ENCODE assay signal across 20 mouse cellular contexts in the genomic region with DNA sequence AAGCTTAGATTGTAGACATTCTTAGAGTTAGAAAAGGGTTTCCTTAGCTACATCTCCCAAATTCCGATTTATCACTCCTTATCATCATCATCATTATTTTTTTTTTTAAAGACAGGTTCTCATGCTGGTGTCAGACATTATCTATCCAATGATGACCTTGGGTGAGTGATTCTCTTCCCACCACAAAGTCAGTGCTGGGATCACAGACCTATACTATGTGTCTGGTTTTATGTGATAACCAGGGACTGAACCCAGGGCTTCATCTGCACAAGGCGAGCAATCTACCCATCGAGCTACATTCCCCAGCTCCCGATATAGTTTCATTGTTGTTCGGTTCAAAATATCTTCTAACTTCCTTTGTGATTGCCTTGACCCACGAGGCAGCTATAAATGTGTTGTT. TPM values are rescaled to one million over a fixed set of nuclear protein-coding genes. Genes with fewer than 3 reads are reported as not detected.
A peak's percentile ranks its signal among the peaks of the same experiment; 100 is the strongest.
DNase-seq lines count a peak whose midpoint lies in the region; ATAC-seq and TF ChIP-seq lines count a peak whose summit lies in the region.
"Had no signal": no experiment of that assay in that cellular context is flagged by ENCODE, and none has a peak within 500 bp of the region (broad histone marks: within the 10 kb centered on the region; RNA-seq: fewer than 3 reads in every experiment).

No protein-coding gene starts in this region.

- WGBS in heart, embryonic 15.5 days = 67% methylated on average over 6 of the region's 6 CpGs
- WGBS in liver, embryonic 11.5 days = 34% methylated on average over 6 of the region's 6 CpGs
- 71% methylated on average over 6 of the region's 6 CpGs for WGBS in embryonic facial prominence, embryonic 15.5 days

- 0 out of 2 replicates have a peak overlapping the region, but pooled peaks have one; percentile 35 for H3K27ac ChIP-seq in heart, embryonic 15.5 days
- peak overlapping the region; percentile 16; the same call in 1 of the 2 replicates for H3K27ac ChIP-seq in liver, embryonic 11.5 days (ENCODE audit: low read depth, low read length)
- H3K27ac ChIP-seq in MEL (ENCODE audit: control insufficient read depth, low read depth, low read length) = peak overlapping the region; percentile 49
- no peak overlapping the region for H3K27ac ChIP-seq in embryonic facial prominence, embryonic 15.5 days (replicated peaks)
- H3K27ac ChIP-seq: forebrain, embryonic 12.5 days; hindbrain, embryonic 14.5 days; intestine, embryonic 15.5 days; liver, embryonic 14.5 days; neural tube, embryonic 12.5 days had no signal

- H3K36me3 ChIP-seq in heart, embryonic 15.5 days = no peaks in the 10 kb centered on the region
- no peaks in the 10 kb centered on the region for H3K36me3 ChIP-seq in liver, embryonic 11.5 days (ENCODE audit: control insufficient read depth, insufficient read depth, low read length)
- H3K36me3 ChIP-seq in MEL (ENCODE audit: control insufficient read depth in 1 of 2, insufficient read depth in 2 of 2, low read length in 2 of 2) = peaks cover 0 to 26% of the 10 kb centered on the region in 2 experiments; a peak in 2 of 4 replicates
- H3K36me3 ChIP-seq in embryonic facial prominence, embryonic 15.5 days = no peaks in the 10 kb centered on the region
- H3K36me3 ChIP-seq: forebrain, embryonic 12.5 days; intestine, embryonic 15.5 days; neural tube, embryonic 12.5 days had no signal

- TF ChIP-seq CTCF in MEL (IDR thresholded peaks at IDR 0.05 in 2 of 3, conservative IDR thresholded peaks at IDR 0.05 in 1 of 3; ENCODE audit: control insufficient read depth in 1 of 3, insufficient read depth in 1 of 3, low read depth in 2 of 3, low read length in 3 of 3, poor library complexity in 1 of 3, severe bottlenecking in 1 of 3) = no peak

- H3K4me2 ChIP-seq in heart, embryonic 15.5 days = no peak overlapping the region
- no peak overlapping the region for H3K4me2 ChIP-seq in liver, embryonic 11.5 days
- H3K4me2 ChIP-seq in embryonic facial prominence, embryonic 15.5 days (replicated peaks) = 0 out of 2 replicates have a peak overlapping the region, but pooled peaks have one; percentile 10
- H3K4me2 ChIP-seq: forebrain, embryonic 12.5 days; heart, embryonic 11.5 days; hindbrain, embryonic 14.5 days; intestine, embryonic 15.5 days; neural tube, embryonic 12.5 days had no signal

- no peak for TF ChIP-seq POLR2A in MEL (IDR thresholded peaks at IDR 0.05; ENCODE audit: control insufficient read depth in 1 of 2, insufficient read depth in 1 of 2, low read depth in 1 of 2, low read length in 2 of 2, poor library complexity in 1 of 2)

- TF ChIP-seq RAD21 in MEL (IDR thresholded peaks at IDR 0.05; ENCODE audit: low read depth, low read length) = no peak

- no peaks in the 10 kb centered on the region for H3K27me3 ChIP-seq in heart, embryonic 15.5 days
- no peaks in the 10 kb centered on the region for H3K27me3 ChIP-seq in liver, embryonic 11.5 days (replicated peaks; ENCODE audit: control insufficient read depth, insufficient read depth, low read length)
- no peaks in the 10 kb centered on the region for H3K27me3 ChIP-seq in MEL (ENCODE audit: control insufficient read depth in 1 of 2, insufficient read depth in 2 of 2, low read length in 2 of 2)
- H3K27me3 ChIP-seq in embryonic facial prominence, embryonic 15.5 days = no peaks in the 10 kb centered on the region
- H3K27me3 ChIP-seq: intestine, embryonic 15.5 days; neural tube, embryonic 12.5 days had no signal

- no peaks in the 10 kb centered on the region for H3K79me2 ChIP-seq in MEL (ENCODE audit: control insufficient read depth, insufficient read depth, low read length, poor library complexity)

- H3K9me3 ChIP-seq in heart, embryonic 15.5 days (replicated peaks) = no peaks in the 10 kb centered on the region
- no peaks in the 10 kb centered on the region for H3K9me3 ChIP-seq in liver, embryonic 11.5 days (ENCODE audit: control insufficient read depth, low read length)
- H3K9me3 ChIP-seq in MEL (replicated peaks; ENCODE audit: insufficient read depth, low read length) = no peaks in the 10 kb centered on the region
- no peaks in the 10 kb centered on the region for H3K9me3 ChIP-seq in embryonic facial prominence, embryonic 15.5 days (replicated peaks)
- H3K9me3 ChIP-seq: forebrain, embryonic 12.5 days; intestine, embryonic 15.5 days; neural tube, embryonic 12.5 days had no signal

- peaks cover 3% of the 10 kb centered on the region for H3K4me1 ChIP-seq in heart, embryonic 15.5 days (replicated peaks)
- H3K4me1 ChIP-seq in liver, embryonic 11.5 days (replicated peaks; ENCODE audit: control insufficient read depth, insufficient read depth, low read length) = peaks cover 27% of the 10 kb centered on the region
- H3K4me1 ChIP-seq in MEL (ENCODE audit: control insufficient read depth in 1 of 2, insufficient read depth in 2 of 2, low read length in 2 of 2) = peaks cover 12 to 26% of the 10 kb centered on the region in 2 experiments
- peaks cover 9% of the 10 kb centered on the region for H3K4me1 ChIP-seq in embryonic facial prominence, embryonic 15.5 days

- TF ChIP-seq EP300 in MEL (IDR thresholded peaks at IDR 0.05; ENCODE audit: low read depth in 1 of 2, low read length in 2 of 2) = peak; percentile 46 to 68; a peak in 3 of 4 replicates

- ATAC-seq in heart, embryonic 15.5 days (replicated peaks; ENCODE audit: insufficient number of reproducible peaks, insufficient read depth, low FRiP score, low read depth) = no peak
- no peak; the same call in 1 of the 2 replicates for ATAC-seq in liver, embryonic 11.5 days (replicated peaks; ENCODE audit: low FRiP score)
- no peak for ATAC-seq in embryonic facial prominence, embryonic 15.5 days (ENCODE audit: insufficient number of reproducible peaks, low FRiP score, low TSS enrichment, low read depth)
- ATAC-seq: intestine, embryonic 15.5 days had no signal

- no peak for DNase-seq in heart, postnatal 4 days
- no peak for DNase-seq in liver, embryonic 11.5 days (ENCODE audit: low spot score)
- no peak for DNase-seq in liver
- DNase-seq in MEL (ENCODE audit: low read depth, low spot score) = peak; percentile 54
- DNase-seq in left cerebral cortex, adult 9 months (ENCODE audit: low spot score in 2 of 2) = no peak
- DNase-seq in thymus, postnatal 0 days (ENCODE audit: low spot score) = no peak
- DNase-seq: adrenal gland, postnatal 14 days; B cell, adult 2 months; cerebellum, adult 9-10 months; gastrocnemius, postnatal 25 days; kidney, postnatal 4 days; thymus, postnatal 14 days had no signal

- H3K9ac ChIP-seq in heart, embryonic 15.5 days = no peak overlapping the region
- no peak overlapping the region for H3K9ac ChIP-seq in liver, embryonic 11.5 days (ENCODE audit: low read depth, low read length)
- H3K9ac ChIP-seq in MEL (ENCODE audit: control insufficient read depth, low read depth, low read length, poor library complexity, severe bottlenecking) = no peak overlapping the region
- no peak overlapping the region for H3K9ac ChIP-seq in embryonic facial prominence, embryonic 15.5 days
- H3K9ac ChIP-seq: forebrain, embryonic 12.5 days; hindbrain, embryonic 14.5 days; intestine, embryonic 15.5 days; liver, embryonic 14.5 days; neural tube, embryonic 12.5 days had no signal

- no peak overlapping the region for H3K4me3 ChIP-seq in heart, embryonic 15.5 days
- no peak overlapping the region for H3K4me3 ChIP-seq in liver, embryonic 11.5 days (ENCODE audit: low read depth, low read length)
- peak overlapping the region in 1 of 2 experiments; percentile 15; a peak in 2 of 4 replicates for H3K4me3 ChIP-seq in MEL (ENCODE audit: control insufficient read depth in 1 of 2, insufficient read depth in 1 of 2, low read depth in 2 of 2, low read length in 2 of 2)
- no peak overlapping the region for H3K4me3 ChIP-seq in embryonic facial prominence, embryonic 15.5 days (replicated peaks)
- H3K4me3 ChIP-seq: forebrain, embryonic 12.5 days; intestine, embryonic 15.5 days; neural tube, embryonic 12.5 days had no signal

TF ChIP-seq in MEL, 35 proteins besides CTCF, POLR2A, EP300 and RAD21:
- TF ChIP-seq RCOR1 (IDR thresholded peaks at IDR 0.05; ENCODE audit: low read depth, low read length) (peak; percentile 63), ZNF384 (IDR thresholded peaks at IDR 0.05; ENCODE audit: low read depth, low read length) (peak; percentile 80), TAL1 (IDR thresholded peaks at IDR 0.05; ENCODE audit: low read length) (peak; percentile 72), BHLHE40 (IDR thresholded peaks at IDR 0.05; ENCODE audit: borderline replicate concordance, low read depth, low read length) (peak; percentile 57; the same call in 1 of the 2 replicates), CHD1 (IDR thresholded peaks at IDR 0.05; ENCODE audit: low read depth, low read length) (no peak), SMC3 (IDR thresholded peaks at IDR 0.05; ENCODE audit: low read depth, low read length) (no peak), GATA1 (IDR thresholded peaks at IDR 0.05; ENCODE audit: low read depth, low read length) (peak; percentile 64), MAX (IDR thresholded peaks at IDR 0.05; ENCODE audit: low read length) (no peak), ETS1 (IDR thresholded peaks at IDR 0.05; ENCODE audit: low read depth, low read length) (peak; percentile 60), TCF12 (IDR thresholded peaks at IDR 0.05; ENCODE audit: low read depth, low read length) (peak; percentile 63; the same call in 1 of the 2 replicates)

RNA-seq across cellular contexts. Expression of gene Mest, which starts 9.9 kb away (rescaled TPM):
- polyA plus RNA-seq in heart, embryonic 15.5 days (2015; fragmentation: Nextera tagmentation; extraction: Ambion mirVana) = 1,527 and 1,993 TPM in 2 replicates
- 100 to 1,000 TPM; 504 to 641 TPM for total RNA-seq in heart, postnatal 4 days (2021)
- polyA plus RNA-seq in liver, embryonic 11.5 days (2014; fragmentation: Nextera tagmentation; extraction: Ambion mirVana) = 800 and 828 TPM in 2 replicates
- total RNA-seq in MEL (2012; rRNA removed) = 0.10 and 0.12 TPM in 2 replicates
- polyA plus RNA-seq in MEL (2012; ENCODE audit: insufficient read depth in 1 of 2, insufficient read length in 2 of 2, low read depth in 1 of 2, low replicate concordance in 2 of 2, missing spikeins in 1 of 2) = under 1 TPM in 1 of 2 experiments, not detected in 1; 0.31 TPM
- 1,312 and 1,376 TPM in 2 replicates for polyA plus RNA-seq in embryonic facial prominence, embryonic 15.5 days (2015; fragmentation: Nextera tagmentation; extraction: Ambion mirVana)
- polyA plus RNA-seq in thymus, postnatal 0 days (2015; fragmentation: Nextera tagmentation; extraction: Ambion mirVana) = 55.0 and 63.2 TPM in 2 replicates

RNA-seq across cellular contexts. Expression of gene Cep41, which starts 19.9 kb away (rescaled TPM):
- 9.3 and 10.0 TPM in 2 replicates for polyA plus RNA-seq in heart, embryonic 15.5 days (2015; fragmentation: Nextera tagmentation; extraction: Ambion mirVana)
- 1 to 10 TPM; 4.2 to 8.0 TPM for total RNA-seq in heart, postnatal 4 days (2021)
- 12.0 and 14.3 TPM in 2 replicates for polyA plus RNA-seq in liver, embryonic 11.5 days (2014; fragmentation: Nextera tagmentation; extraction: Ambion mirVana)
- 9.2 and 9.8 TPM in 2 replicates for total RNA-seq in MEL (2012; rRNA removed)
- 10 to 100 TPM in 1 of 2 experiments, not detected in 1; 12.0 TPM for polyA plus RNA-seq in MEL (2012; ENCODE audit: insufficient read depth in 1 of 2, insufficient read length in 2 of 2, low read depth in 1 of 2, low replicate concordance in 2 of 2, missing spikeins in 1 of 2)
- polyA plus RNA-seq in embryonic facial prominence, embryonic 15.5 days (2015; fragmentation: Nextera tagmentation; extraction: Ambion mirVana) = 30.9 and 33.1 TPM in 2 replicates
- 14.1 and 15.0 TPM in 2 replicates for polyA plus RNA-seq in thymus, postnatal 0 days (2015; fragmentation: Nextera tagmentation; extraction: Ambion mirVana)

Comparison
In these comparisons a context has a peak if more than half of its experiments do, and no peak if none do; other contexts are left out.
1. RNA of gene Mest, which starts 9.9 kb away (polyA plus RNA-seq): 1,527 to 1,993 TPM in heart, embryonic 15.5 days, 1,312 to 1,376 TPM in embryonic facial prominence, embryonic 15.5 days, 800 to 828 TPM in liver, embryonic 11.5 days and 55.0 to 63.2 TPM in thymus, postnatal 0 days; 0.31 TPM in MEL; every median in the first group is over 10 times any median in the second.